Mouse (Mus musculus): ENCODE measurements around the gene Nav2. TPM values are rescaled to one million over a fixed set of nuclear protein-coding genes. Genes with fewer than 3 reads are reported as not detected.

Gene Nav2
- total and polyA plus RNA-seq, 3 experiments, result 20.4 to 49.9 (median 34.4) TPM

DNA sequence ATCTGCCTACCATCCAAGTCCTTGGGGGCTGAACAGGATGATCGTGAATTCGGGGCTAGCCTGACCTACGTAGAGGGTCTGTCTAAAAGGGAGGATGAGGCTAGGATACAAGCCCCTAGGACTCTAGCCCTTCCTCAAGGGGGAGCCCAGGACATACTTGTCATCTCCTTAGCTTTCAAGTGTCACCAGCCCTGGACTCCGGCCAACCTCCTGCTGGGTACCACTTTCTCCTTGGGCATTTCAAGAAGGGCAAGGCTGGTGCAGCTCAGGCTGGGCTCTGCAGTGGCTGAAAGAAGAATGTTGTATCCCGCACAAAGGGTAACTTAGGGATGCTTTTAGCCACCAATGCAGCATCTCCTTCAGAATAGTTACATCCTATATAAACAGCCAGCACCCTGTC, 592.4 kb downstream of the Nav2 start:
- Histone ChIP-seq H3K27ac (no peak overlapping the region), H3K27me3 (ENCODE audit: control insufficient read depth, insufficient read depth, low read length) (no peaks in the 10 kb centered on the region), H3K4me3 (no peak overlapping the region), H3K9ac (ENCODE audit: low read depth, low read length) (no peak overlapping the region), H3K79me2 (replicated peaks; ENCODE audit: control insufficient read depth, insufficient read depth, low read length) (no peaks in the 10 kb centered on the region), H3K4me1 (ENCODE audit: control insufficient read depth, insufficient read depth, low read length) (peaks cover 9% of the 10 kb centered on the region; the same call in 1 of the 2 replicates), H3K36me3 (ENCODE audit: control insufficient read depth, insufficient read depth, low read length) (no peaks in the 10 kb centered on the region)
- intact Hi-C loops (cut with DNase I), result no loop called here
- WGBS, result 94% methylated on average over 5 of the region's 5 CpGs
- DNase-seq, result no peak
- TF ChIP-seq POLR2A (IDR thresholded peaks at IDR 0.05; ENCODE audit: insufficient read depth, low read depth, low read length) (no peak), CTCF (IDR thresholded peaks at IDR 0.05) (no peak), EP300 (IDR thresholded peaks at IDR 0.05; ENCODE audit: insufficient read depth, low read depth, low read length) (no peak)

DNA sequence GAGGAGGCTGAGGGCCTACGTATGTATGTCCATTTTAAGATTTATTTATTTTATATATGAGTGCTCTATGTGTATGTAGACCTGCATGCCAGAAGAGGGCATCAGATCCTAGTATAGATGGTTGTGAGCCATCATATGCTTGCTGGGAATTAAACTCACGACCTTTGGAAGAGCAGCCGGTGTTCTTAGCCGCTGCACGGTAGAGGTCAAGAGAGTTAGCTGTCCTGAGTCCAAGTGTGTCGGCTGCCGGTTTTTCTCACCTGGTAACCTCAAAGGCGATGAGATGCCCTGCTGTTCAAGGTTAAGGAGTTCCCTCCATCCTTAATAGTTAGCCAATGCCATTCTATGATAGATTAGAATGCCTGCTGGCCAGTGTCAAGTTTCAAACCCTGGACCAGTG, 594.9 kb downstream of the Nav2 start:
- Histone ChIP-seq H3K79me2 (replicated peaks; ENCODE audit: control insufficient read depth, insufficient read depth, low read length) (no peaks in the 10 kb centered on the region), H3K36me3 (ENCODE audit: control insufficient read depth, insufficient read depth, low read length) (no peaks in the 10 kb centered on the region), H3K9ac (ENCODE audit: low read depth, low read length) (no peak overlapping the region), H3K27me3 (ENCODE audit: control insufficient read depth, insufficient read depth, low read length) (no peaks in the 10 kb centered on the region), H3K4me3 (no peak overlapping the region), H3K27ac (no peak overlapping the region), H3K4me1 (ENCODE audit: control insufficient read depth, insufficient read depth, low read length) (peaks cover 9% of the 10 kb centered on the region; the same call in 1 of the 2 replicates)
- intact Hi-C loops (cut with DNase I), result no loop called here
- DNase-seq, result no peak
- 67% methylated on average over 8 of the region's 8 CpGs for WGBS
- TF ChIP-seq CTCF (IDR thresholded peaks at IDR 0.05), result no peak

DNA sequence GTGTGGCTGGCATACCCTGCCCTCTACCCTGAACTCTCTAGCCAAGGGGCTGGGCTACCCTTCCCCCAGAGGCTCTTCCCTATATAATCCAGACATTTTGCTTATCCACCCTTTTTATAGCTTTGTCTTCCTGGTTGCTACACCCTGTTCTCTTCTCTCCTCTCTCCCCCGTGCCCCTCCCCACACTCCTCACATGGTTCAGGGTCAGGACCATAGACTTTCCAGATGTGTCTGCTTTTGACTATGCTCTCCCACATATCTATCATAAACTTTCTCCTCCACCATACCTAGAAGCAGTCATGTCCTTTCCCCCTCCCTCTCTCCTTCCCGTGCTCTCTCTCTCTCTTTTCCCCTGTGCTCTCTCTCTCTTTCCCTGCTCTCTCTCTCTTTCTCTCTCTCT, 595.4 kb downstream of the Nav2 start:
- H3K4me3 ChIP-seq, result no peak overlapping the region
- DNase-seq, result no peak
- H3K27ac ChIP-seq, result no peak overlapping the region
- no peak overlapping the region for H3K9ac ChIP-seq (ENCODE audit: low read depth, low read length)
- peaks cover 9% of the 10 kb centered on the region; the same call in 1 of the 2 replicates for H3K4me1 ChIP-seq (ENCODE audit: control insufficient read depth, insufficient read depth, low read length)
- H3K27me3 ChIP-seq (ENCODE audit: control insufficient read depth, insufficient read depth, low read length), result no peaks in the 10 kb centered on the region
- H3K36me3 ChIP-seq (ENCODE audit: control insufficient read depth, insufficient read depth, low read length), result no peaks in the 10 kb centered on the region
- TF ChIP-seq POLR2A (IDR thresholded peaks at IDR 0.05; ENCODE audit: insufficient read depth, low read depth, low read length), result no peak
- no peak for TF ChIP-seq CTCF (IDR thresholded peaks at IDR 0.05)
- TF ChIP-seq EP300 (IDR thresholded peaks at IDR 0.05; ENCODE audit: insufficient read depth, low read depth, low read length), result no peak
- intact Hi-C loops (cut with DNase I), result no loop called here
- WGBS, result 74% methylated on average over 2 of the region's 2 CpGs
- no peaks in the 10 kb centered on the region for H3K79me2 ChIP-seq (replicated peaks; ENCODE audit: control insufficient read depth, insufficient read depth, low read length)

DNA sequence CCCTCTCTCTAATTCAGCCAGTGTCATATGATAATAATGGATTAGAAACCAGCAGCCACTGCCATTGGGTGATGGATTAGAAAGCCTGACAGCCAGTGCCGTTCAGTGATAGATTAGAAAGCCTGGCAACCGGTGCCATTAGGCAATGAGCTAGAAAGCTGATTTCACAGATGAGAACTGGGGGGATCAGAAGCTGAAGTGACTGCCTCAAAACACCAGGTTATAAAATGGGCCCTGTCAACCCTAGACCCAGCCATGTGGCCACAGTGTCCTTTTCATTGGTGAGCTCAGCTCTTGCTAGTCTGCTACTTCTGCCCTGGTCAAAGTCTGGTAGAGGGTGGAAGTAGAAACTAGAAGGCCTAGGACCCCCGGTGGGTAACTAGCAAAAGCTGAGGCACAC, 595.8 kb downstream of the Nav2 start:
- DNase-seq, result no peak
- no peak overlapping the region for H3K9ac ChIP-seq (ENCODE audit: low read depth, low read length)
- no peaks in the 10 kb centered on the region for H3K79me2 ChIP-seq (replicated peaks; ENCODE audit: control insufficient read depth, insufficient read depth, low read length)
- H3K27ac ChIP-seq, result no peak overlapping the region; the same call in 1 of the 2 replicates
- intact Hi-C loops (cut with DNase I), result no loop called here
- no peaks in the 10 kb centered on the region for H3K27me3 ChIP-seq (ENCODE audit: control insufficient read depth, insufficient read depth, low read length)
- H3K36me3 ChIP-seq (ENCODE audit: control insufficient read depth, insufficient read depth, low read length), result no peaks in the 10 kb centered on the region
- H3K4me3 ChIP-seq, result no peak overlapping the region
- H3K4me1 ChIP-seq (ENCODE audit: control insufficient read depth, insufficient read depth, low read length), result peaks cover 9% of the 10 kb centered on the region; the same call in 1 of the 2 replicates
- TF ChIP-seq POLR2A (IDR thresholded peaks at IDR 0.05; ENCODE audit: insufficient read depth, low read depth, low read length), result no peak
- no peak for TF ChIP-seq EP300 (IDR thresholded peaks at IDR 0.05; ENCODE audit: insufficient read depth, low read depth, low read length)
- TF ChIP-seq CTCF (IDR thresholded peaks at IDR 0.05), result no peak
- 29% methylated on average over 3 of the region's 3 CpGs for WGBS

DNA sequence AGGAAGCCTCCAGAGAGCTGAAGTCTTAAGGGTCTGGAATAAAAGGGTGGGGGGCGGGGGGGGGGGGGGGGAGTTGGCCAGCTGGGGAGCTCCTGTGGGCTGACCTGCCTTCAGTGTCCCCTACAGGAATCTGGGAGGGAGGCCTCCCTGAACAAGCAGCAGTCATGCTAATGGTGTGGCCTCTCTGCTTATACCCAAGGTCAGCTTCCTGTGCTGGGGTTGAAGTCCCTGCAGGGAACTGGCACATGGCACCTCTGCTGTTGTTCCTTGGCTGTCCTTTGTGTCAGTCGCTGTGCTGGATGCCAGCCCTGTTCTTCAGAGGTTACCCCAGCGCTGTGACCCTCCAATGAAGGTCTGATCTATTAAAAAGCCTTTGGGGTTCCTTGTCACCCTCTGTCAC, 596.5 kb downstream of the Nav2 start:
- no peaks in the 10 kb centered on the region for H3K79me2 ChIP-seq (replicated peaks; ENCODE audit: control insufficient read depth, insufficient read depth, low read length)
- H3K9ac ChIP-seq (ENCODE audit: low read depth, low read length), result no peak overlapping the region
- peak; percentile 27 to 49 for DNase-seq
- H3K27ac ChIP-seq, result peak overlapping the region; percentile 55
- intact Hi-C loops (cut with DNase I), result no loop called here
- 35% methylated on average over 2 of the region's 3 CpGs for whole genome bisulfite sequencing
- H3K36me3 ChIP-seq (ENCODE audit: control insufficient read depth, insufficient read depth, low read length), result no peaks in the 10 kb centered on the region
- TF ChIP-seq POLR2A (IDR thresholded peaks at IDR 0.05; ENCODE audit: insufficient read depth, low read depth, low read length) (no peak), CTCF (IDR thresholded peaks at IDR 0.05) (no peak), EP300 (IDR thresholded peaks at IDR 0.05; ENCODE audit: insufficient read depth, low read depth, low read length) (no peak)
- no peak overlapping the region for H3K4me3 ChIP-seq
- H3K27me3 ChIP-seq (ENCODE audit: control insufficient read depth, insufficient read depth, low read length), result no peaks in the 10 kb centered on the region
- peaks cover 9% of the 10 kb centered on the region; the same call in 1 of the 2 replicates for H3K4me1 ChIP-seq (ENCODE audit: control insufficient read depth, insufficient read depth, low read length)

DNA sequence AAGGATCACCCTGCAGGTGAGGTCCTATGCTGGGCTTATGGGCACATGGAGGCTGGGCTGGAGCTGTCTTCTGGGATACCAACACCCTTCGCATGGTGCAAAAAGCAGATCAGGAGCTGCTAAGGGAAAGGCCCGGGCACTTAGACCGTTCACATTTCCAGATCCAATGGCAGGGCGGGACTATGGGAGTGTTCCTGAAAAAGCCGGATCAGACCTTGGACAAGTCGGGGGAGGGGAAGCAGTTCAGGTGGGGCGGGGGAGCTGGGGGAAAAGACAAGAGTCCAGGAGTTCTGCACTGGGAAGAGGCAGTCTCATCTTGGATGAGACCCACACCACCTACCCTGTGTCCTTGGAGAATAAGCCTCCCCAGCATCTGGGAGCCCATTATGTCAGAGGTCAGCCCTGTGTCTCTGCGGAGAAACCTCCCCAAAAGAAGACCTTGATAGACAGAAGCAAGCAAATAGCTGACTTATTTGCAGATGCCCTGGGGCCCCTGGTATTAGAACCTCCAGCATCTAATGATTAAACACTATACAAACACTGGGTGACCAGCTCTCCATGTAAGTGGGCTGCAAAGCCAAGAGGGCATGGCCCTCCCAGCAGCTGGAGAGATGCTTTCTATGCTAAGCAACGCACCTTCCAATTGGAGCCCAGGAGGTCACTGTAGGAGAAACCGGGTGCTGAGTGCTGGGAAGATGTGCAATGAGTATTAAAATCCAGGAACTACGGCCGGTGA, 597.7 kb downstream of the Nav2 start:
- WGBS, result 78% methylated on average over 12 of the region's 12 CpGs
- no peak for TF ChIP-seq CTCF (IDR thresholded peaks at IDR 0.05)
- no peak for TF ChIP-seq EP300 (IDR thresholded peaks at IDR 0.05; ENCODE audit: insufficient read depth, low read depth, low read length)
- TF ChIP-seq POLR2A (IDR thresholded peaks at IDR 0.05; ENCODE audit: insufficient read depth, low read depth, low read length), result no peak
- no peak overlapping the region for H3K9ac ChIP-seq (ENCODE audit: low read depth, low read length)
- intact Hi-C loops (cut with DNase I), result no loop called here
- H3K4me3 ChIP-seq, result no peak overlapping the region
- peaks cover 9% of the 10 kb centered on the region; the same call in 1 of the 2 replicates for H3K4me1 ChIP-seq (ENCODE audit: control insufficient read depth, insufficient read depth, low read length)
- H3K79me2 ChIP-seq (replicated peaks; ENCODE audit: control insufficient read depth, insufficient read depth, low read length), result no peaks in the 10 kb centered on the region
- H3K36me3 ChIP-seq (ENCODE audit: control insufficient read depth, insufficient read depth, low read length), result no peaks in the 10 kb centered on the region
- H3K27me3 ChIP-seq (ENCODE audit: control insufficient read depth, insufficient read depth, low read length), result no peaks in the 10 kb centered on the region
- H3K27ac ChIP-seq, result no peak overlapping the region
- DNase-seq, result no peak

All from heart, adult 2 months (tissue).